Mouse (Mus musculus) embryonic fibroblast, embryonic 13.5 days (primary cell): ENCODE measurements around the gene Cd79a. TPM values are rescaled to one million over a fixed set of nuclear protein-coding genes. Genes with fewer than 3 reads are reported as not detected.

Experiments used
- H3K27ac ChIP-seq: 2 replicates; pipeline ENCODE4 v1.5.1; 2012; ENCODE audit warnings: low read length, control low read depth, inconsistent platforms; ENCODE audit not compliant: insufficient read depth
- H3K4me1 ChIP-seq: 2 replicates; pipeline ENCODE4 v1.6.1; 2011; ENCODE audit warnings: low read length; ENCODE audit not compliant: control insufficient read depth, insufficient read depth
- H3K4me3 ChIP-seq: 2 replicates; pipeline ENCODE4 v1.5.1; 2011; ENCODE audit warnings: mild to moderate bottlenecking, control low read depth, low read length; ENCODE audit not compliant: insufficient read depth
- CTCF ChIP-seq: IDR thresholded peaks from 2 replicates; pipeline ENCODE4 v1.5.1; 2011; ENCODE audit warnings: mild to moderate bottlenecking, control low read depth, low read length, moderate library complexity, borderline replicate concordance; ENCODE audit not compliant: insufficient read depth
- POLR2A ChIP-seq: IDR thresholded peaks from 2 replicates; pipeline ENCODE4 v1.6.1; 2011; ENCODE audit warnings: low read depth, mild to moderate bottlenecking, control low read depth, low read length, moderate library complexity
- polyA plus RNA-seq: library from polyadenylated mRNA; stranded (reverse); fragments of >200 nt; gene quantifications from 2 replicates; pipeline ENCODE4 v1.2.4, GENCODE M21; 2011; ENCODE audit warnings: low read depth; ENCODE audit not compliant: missing spikeins, insufficient read length

Gene Cd79a
- polyA plus RNA-seq, 1 experiment: not detected

DNA sequence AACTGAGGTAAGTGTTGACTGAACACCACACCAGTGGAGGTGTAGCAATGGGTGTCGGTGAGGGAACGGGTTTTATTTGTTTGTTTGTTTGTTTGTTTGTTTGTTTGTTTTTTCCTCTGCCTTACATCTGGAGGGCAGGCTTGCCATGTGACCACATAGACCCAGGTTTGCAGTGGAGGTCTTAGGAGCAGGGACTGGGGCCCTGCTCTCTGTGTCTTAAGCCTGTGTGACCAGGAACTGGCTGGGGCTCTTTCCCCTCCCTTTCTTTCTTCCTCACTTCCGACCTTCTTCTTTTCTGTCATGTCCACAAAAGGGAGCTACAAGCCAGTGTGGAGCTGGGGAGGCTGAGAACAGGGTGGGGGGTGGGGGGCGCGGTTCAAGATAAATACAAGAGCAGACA, 778 bp downstream of the Cd79a start:
- no peak overlapping the region for H3K4me3 ChIP-seq
- H3K4me1 ChIP-seq: no peaks in the 10 kb centered on the region
- no peak overlapping the region for H3K27ac ChIP-seq
- TF ChIP-seq CTCF: no peak
- TF ChIP-seq POLR2A: no peak

DNA sequence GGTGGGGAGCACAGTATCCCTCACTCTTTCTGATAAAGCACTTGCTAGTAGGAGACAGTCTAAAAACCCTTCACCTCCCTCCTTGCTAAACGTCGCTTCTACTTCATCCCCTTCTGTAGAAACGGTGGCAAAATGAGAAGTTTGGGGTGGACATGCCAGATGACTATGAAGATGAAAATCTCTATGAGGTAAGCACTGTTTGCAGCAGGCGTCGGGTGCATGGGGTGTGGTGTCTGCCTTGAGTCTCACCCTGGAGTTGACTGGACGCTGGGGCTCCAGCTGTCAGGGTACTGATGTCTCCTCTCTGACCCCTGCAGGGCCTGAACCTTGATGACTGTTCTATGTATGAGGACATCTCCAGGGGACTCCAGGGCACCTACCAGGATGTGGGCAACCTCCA, 3.9 kb downstream of the Cd79a start:
- H3K4me3 ChIP-seq: no peak overlapping the region
- H3K27ac ChIP-seq: no peak overlapping the region
- no peak for TF ChIP-seq CTCF
- TF ChIP-seq POLR2A: no peak
- peaks cover 2% of the 10 kb centered on the region; the same call in 1 of the 2 replicates for H3K4me1 ChIP-seq

DNA sequence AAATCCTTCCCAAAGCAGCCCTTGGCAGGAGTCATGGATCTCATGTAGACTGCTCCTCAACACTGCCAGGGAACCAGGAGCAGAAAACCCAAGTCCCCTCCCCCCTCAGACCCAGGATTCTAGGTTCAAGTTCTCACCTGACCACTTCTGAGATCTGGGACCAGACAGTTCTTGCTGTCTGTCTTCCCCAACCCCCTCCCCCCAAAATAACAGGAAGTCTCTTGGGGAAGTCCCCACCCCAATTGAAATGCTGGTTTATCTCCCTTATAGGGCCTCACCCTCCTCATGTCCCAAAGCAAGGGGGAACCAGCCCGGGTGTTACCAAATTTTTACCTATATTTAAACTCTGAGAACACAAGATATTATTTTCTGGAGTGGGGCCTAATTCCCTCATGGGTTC, 4.7 kb downstream of the Cd79a start:
- TF ChIP-seq CTCF (no peak), POLR2A (no peak)

DNA sequence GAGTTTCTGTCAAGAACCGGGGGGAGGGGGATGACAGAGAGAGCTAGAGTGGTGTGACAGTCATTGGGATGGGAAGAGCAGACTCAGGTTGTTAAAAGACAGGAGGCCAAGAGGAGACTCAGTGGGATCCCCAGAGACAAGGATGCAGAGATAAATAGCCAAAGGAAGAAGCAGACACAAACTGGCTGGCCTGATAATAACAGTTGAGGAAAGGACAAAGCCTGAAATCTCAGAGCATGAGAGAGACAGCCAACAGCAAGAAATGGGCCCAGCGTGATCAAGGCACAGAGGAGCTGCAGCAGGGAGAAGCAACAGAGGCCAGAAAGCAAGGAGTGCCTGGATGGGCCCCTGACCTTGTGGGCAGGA, 5.1 kb downstream of the Cd79a start:
- no peak for TF ChIP-seq CTCF
- TF ChIP-seq POLR2A: no peak
- Histone ChIP-seq H3K4me1 (peaks cover 10% of the 10 kb centered on the region; the same call in 1 of the 2 replicates), H3K4me3 (peak overlapping the region; percentile 30), H3K27ac (no peak overlapping the region)

More for the DNA sequence above, 4.7 kb downstream of the Cd79a start:
- no peak overlapping the region for H3K27ac ChIP-seq
- peaks cover 8% of the 10 kb centered on the region; the same call in 1 of the 2 replicates for H3K4me1 ChIP-seq
- H3K4me3 ChIP-seq: no peak overlapping the region

DNA sequence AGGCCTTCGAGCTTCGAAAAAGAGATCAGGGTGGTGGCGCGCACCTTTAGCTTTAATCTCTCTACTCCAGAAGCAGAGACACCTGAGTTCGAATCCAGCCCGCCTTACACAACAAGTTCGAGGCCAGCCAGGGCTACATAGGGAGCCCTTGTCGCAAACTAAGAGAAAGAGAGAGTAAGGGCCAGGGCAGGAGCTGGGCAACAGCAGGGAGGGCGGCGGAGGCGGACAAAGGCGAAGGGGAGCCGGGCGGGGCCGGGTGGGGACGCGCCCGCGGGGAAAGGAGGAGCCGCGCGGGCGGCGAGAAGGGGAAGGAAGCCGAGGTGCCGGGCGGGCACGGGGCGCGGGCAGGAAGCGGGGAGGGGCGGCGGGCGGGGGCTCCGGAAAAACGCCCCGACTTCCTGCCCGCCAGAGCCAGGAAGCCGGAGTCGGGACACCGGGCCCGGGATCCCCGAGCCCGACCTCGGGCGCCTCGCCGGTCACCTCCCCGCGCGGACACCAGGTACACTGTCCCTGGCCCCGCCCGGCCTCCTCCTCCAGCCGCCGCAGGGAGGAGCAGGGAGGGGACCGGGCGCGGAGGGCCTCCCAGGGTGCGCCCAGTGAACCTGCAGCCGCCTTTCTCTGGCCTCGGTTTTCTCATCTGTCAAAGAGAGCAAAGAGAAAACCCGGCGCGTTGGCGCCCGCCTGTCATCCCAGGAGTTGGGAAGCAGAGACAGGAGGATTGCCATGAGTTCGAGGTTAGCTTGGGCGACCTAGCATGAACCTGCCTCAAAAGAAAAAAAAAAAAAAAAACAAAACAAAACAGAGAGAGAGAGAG, 5.7 kb downstream of the Cd79a start, which contains the start of gene Arhgef1:
Gene Arhgef1, plus strand, starts transcription at position 283 of the 814 bp plus-strand sequence.
- TF ChIP-seq POLR2A: peak; percentile 39
- no peak for TF ChIP-seq CTCF
- Histone ChIP-seq H3K27ac (no peak within 1 kb of the TSS), H3K4me1 (peaks cover 10% of the 10 kb centered on the region; the same call in 1 of the 2 replicates), H3K4me3 (peak within 1 kb of the TSS; percentile 96)

DNA sequence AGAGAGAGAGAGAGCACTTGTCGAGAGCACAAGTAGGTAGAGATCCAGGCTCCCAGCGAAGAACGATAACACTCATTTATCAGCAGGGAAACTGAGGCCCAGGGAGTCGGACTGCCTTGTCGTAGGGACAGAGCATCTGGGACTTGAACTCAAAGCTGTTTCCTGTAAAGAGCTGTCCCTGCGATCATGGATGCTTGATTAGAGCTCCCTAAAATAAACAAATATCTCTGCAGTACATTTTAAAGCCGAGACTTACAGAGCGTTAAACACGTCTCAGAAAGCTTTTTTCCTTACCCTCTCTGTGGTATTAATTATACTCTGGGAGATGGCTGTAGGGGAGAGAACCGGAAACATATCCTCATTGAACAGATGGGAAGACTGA, 6.3 kb downstream of the Cd79a start:
- no peak for TF ChIP-seq POLR2A
- TF ChIP-seq CTCF: no peak
- Histone ChIP-seq H3K4me3 (peak overlapping the region; percentile 96), H3K27ac (no peak overlapping the region), H3K4me1 (peaks cover 10% of the 10 kb centered on the region; the same call in 1 of the 2 replicates)

DNA sequence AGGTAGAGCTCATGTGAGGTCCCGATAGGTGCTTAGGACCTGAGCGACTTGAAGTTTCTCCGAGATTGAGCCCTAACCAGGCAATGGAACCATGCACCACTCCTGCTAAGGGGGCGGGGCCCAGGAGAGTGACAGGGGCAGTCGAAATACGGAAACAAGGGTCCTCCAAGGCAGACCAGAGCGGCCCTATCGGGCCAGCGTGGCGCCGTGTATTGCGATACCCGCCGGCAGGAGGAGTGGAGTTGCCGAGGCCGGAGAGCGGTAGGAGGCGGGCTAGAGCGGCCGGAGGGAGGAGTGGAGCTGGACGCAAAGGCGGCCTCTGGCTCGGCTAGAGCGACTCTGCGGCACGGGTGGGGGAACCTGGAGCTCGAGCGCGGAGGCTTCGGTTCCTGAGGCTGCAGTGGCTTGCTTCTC, 6.9 kb downstream of the Cd79a start:
- H3K4me3 ChIP-seq: peak overlapping the region; percentile 96
- peak overlapping the region; percentile 9; the same call in 1 of the 2 replicates for H3K27ac ChIP-seq
- TF ChIP-seq POLR2A (peak; percentile 48), CTCF (no peak)

DNA sequence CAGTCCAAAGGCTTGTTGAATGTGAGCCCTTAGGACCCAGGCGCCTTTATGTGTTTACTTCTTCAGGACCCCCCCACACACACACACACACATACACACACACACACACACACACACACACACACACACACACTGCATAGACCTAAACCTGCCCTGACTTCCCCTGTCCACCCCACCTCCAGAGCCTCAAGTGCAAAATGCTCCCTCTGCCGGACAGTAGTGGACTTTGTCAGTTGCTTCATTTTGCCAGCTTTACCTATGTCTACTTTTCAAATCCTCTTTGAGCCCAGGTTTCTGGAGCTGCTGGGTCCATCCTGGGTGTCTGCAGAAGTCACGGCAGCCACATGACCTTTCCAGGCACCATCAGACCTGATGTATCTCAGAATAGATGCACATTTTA, 7.8 kb downstream of the Cd79a start:
- Histone ChIP-seq H3K4me1 (peaks cover 10% of the 10 kb centered on the region; the same call in 1 of the 2 replicates), H3K4me3 (peak overlapping the region; percentile 92), H3K27ac (no peak overlapping the region)
- TF ChIP-seq POLR2A: no peak
- peak; percentile 52; the same call in 1 of the 2 replicates for TF ChIP-seq CTCF

More for the DNA sequence above, 6.9 kb downstream of the Cd79a start:
- peaks cover 10% of the 10 kb centered on the region; the same call in 1 of the 2 replicates for H3K4me1 ChIP-seq

DNA sequence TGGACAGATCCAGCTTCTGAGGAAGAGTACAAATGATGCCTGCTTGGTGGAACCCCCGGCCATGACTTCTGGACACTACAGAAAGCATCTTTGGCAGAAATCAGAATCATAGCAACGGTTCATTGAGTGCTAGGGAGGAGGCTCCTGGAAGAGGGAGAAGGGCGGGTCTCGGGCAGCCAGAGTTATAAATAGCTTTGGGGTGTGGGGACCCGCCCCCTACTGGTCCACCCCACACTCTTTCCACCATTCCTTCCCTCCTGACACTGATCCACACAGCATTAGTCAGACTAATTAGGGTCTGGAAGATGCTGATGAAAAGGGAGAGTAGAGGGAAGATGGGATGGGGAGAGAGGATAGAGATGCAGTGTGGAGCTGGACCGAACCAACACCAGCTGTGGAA, 9.4 kb downstream of the Cd79a start:
- no peak for TF ChIP-seq POLR2A
- no peak for TF ChIP-seq CTCF
- Histone ChIP-seq H3K27ac (no peak overlapping the region), H3K4me1 (peaks cover 10% of the 10 kb centered on the region; the same call in 1 of the 2 replicates), H3K4me3 (no peak overlapping the region)

DNA sequence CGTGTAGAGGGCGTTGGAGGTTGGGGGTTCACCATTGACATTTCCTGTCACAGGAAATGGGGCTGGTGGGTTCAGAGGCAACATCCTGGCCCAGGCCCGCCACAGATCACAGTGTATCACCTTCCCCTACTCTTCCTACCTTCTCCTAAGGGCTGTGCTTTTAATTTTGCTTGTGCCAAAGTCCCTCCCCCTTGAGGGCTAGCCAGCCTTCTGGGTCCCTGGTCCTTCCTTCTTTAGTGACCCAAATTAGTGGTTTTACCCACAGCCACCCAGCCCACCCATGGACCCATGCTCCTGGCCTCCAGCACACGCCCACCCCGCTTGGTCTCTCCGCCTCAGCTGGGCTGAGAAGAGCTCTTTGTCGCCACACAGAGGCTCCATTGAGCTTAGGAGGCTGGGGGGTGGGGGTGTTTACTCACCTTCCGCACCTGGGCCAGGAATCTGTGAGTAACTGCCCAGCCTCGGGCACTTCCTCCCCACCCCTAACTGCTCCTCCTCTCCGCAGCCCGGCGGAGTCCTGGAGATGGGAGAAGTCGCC, 10.1 kb downstream of the Cd79a start:
- Histone ChIP-seq H3K4me1 (peaks cover 10% of the 10 kb centered on the region; the same call in 1 of the 2 replicates), H3K27ac (no peak overlapping the region), H3K4me3 (no peak overlapping the region)
- TF ChIP-seq CTCF (no peak), POLR2A (no peak)
